In the genomic region with DNA sequence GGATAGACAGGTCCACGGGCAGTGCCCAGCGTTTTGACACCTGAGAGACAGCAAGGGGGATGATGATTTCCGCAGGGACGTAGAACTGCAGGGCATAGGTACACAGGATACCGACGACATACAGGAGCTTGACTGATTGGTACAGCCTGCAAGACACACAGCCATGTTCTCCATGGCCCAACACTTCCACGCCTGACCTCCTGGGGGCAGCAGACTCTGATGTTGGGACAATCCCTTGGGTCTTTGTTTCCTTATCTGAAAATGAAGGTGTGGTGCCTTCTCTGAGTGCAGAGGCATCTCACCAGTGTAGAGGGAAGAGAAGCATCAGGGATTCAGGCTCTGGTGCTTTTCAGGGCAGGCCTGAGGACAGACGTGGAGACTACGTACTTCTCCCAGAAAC, we compare ENCODE assay signal across 8 mouse cellular contexts. TPM values are rescaled to one million over a fixed set of nuclear protein-coding genes. Genes with fewer than 3 reads are reported as not detected.
DNase-seq lines count a peak whose midpoint lies in the region; ATAC-seq and TF ChIP-seq lines count a peak whose summit lies in the region.

No protein-coding gene starts in this region.

- peak; percentile 51 to 59 for DNase-seq in cerebellum, adult 18-20 months
- no peak for DNase-seq in cerebellum, adult 11 months
- DNase-seq in urinary bladder, postnatal 14 days (ENCODE audit: low spot score), result peak; percentile 47
- DNase-seq in urinary bladder, adult 2 months (ENCODE audit: low spot score), result no peak
- peak; percentile 55 for DNase-seq in embryonic facial prominence, embryonic 10.5 days (ENCODE audit: low spot score)
- DNase-seq in layer of hippocampus, postnatal 36 days, result peak; percentile 37 to 57
- DNase-seq in lung, postnatal 4 days, result peak; percentile 57 to 64
- DNase-seq in stomach, postnatal 0 days (ENCODE audit: low spot score), result peak; percentile 72

- H3K4me2 ChIP-seq in stomach, postnatal 0 days (replicated peaks; ENCODE audit: low read depth), result no peak overlapping the region

- H3K9ac ChIP-seq in stomach, postnatal 0 days (ENCODE audit: low read length), result no peak overlapping the region

- TF ChIP-seq EP300 in stomach, postnatal 0 days (optimal IDR thresholded peaks at IDR 0.05), result no peak

- no peaks in the 10 kb centered on the region for H3K9me3 ChIP-seq in embryonic facial prominence, embryonic 10.5 days
- H3K9me3 ChIP-seq in stomach, postnatal 0 days (ENCODE audit: control insufficient read depth, low read length), result no peaks in the 10 kb centered on the region

- H3K27me3 ChIP-seq in embryonic facial prominence, embryonic 10.5 days (replicated peaks; ENCODE audit: low read depth, poor library complexity, severe bottlenecking), result no peaks in the 10 kb centered on the region
- H3K27me3 ChIP-seq in stomach, postnatal 0 days (ENCODE audit: control insufficient read depth, insufficient read depth, low read length), result no peaks in the 10 kb centered on the region

- WGBS in embryonic facial prominence, embryonic 10.5 days, result 49% methylated on average over 9 of the region's 9 CpGs
- 45% methylated on average over 9 of the region's 9 CpGs for WGBS in stomach, postnatal 0 days

- no peaks in the 10 kb centered on the region for H3K4me1 ChIP-seq in embryonic facial prominence, embryonic 10.5 days
- H3K4me1 ChIP-seq in stomach, postnatal 0 days (replicated peaks; ENCODE audit: control insufficient read depth, insufficient read depth), result no peaks in the 10 kb centered on the region

- no peaks in the 10 kb centered on the region for H3K36me3 ChIP-seq in embryonic facial prominence, embryonic 10.5 days (replicated peaks)
- H3K36me3 ChIP-seq in stomach, postnatal 0 days (ENCODE audit: control insufficient read depth, insufficient read depth, low read length), result no peaks in the 10 kb centered on the region

- peak; percentile 80 for TF ChIP-seq CTCF in stomach, postnatal 0 days (IDR thresholded peaks at IDR 0.05; ENCODE audit: low read depth)

- H3K4me3 ChIP-seq in embryonic facial prominence, embryonic 10.5 days, result no peak overlapping the region
- H3K4me3 ChIP-seq in stomach, postnatal 0 days (ENCODE audit: low read depth, low read length), result no peak overlapping the region

- ATAC-seq in stomach, postnatal 0 days (ENCODE audit: low FRiP score, low TSS enrichment), result peak; percentile 50; the same call in 1 of the 2 replicates

- H3K27ac ChIP-seq in embryonic facial prominence, embryonic 10.5 days (replicated peaks), result no peak overlapping the region
- H3K27ac ChIP-seq in stomach, postnatal 0 days (replicated peaks), result no peak overlapping the region

RNA-seq across cellular contexts. Expression of gene Slc36a3, which starts 11.2 kb away (rescaled TPM):
- 0.06 TPM in 1 of 2 replicates, not detected in the other for polyA plus RNA-seq in urinary bladder, adult 2 months (2012; rRNA removed)
- polyA plus RNA-seq in embryonic facial prominence, embryonic 10.5 days (2016; fragmentation: Nextera tagmentation; extraction: Ambion mirVana), result not detected in 2 replicates
- total RNA-seq in layer of hippocampus, postnatal 36 days (2021), result not detected
- polyA plus RNA-seq in stomach, postnatal 0 days (2015; fragmentation: Nextera tagmentation; extraction: Ambion mirVana), result 0.06 and 0.11 TPM in 2 replicates

RNA-seq across cellular contexts. Expression of gene Slc36a2, which starts 22.2 kb away (rescaled TPM):
- 3.1 and 4.5 TPM in 2 replicates for polyA plus RNA-seq in urinary bladder, adult 2 months (2012; rRNA removed)
- polyA plus RNA-seq in embryonic facial prominence, embryonic 10.5 days (2016; fragmentation: Nextera tagmentation; extraction: Ambion mirVana), result 0.50 and 0.96 TPM in 2 replicates
- total RNA-seq in layer of hippocampus, postnatal 36 days (2021), result under 1 TPM in 1 of 2 experiments, not detected in 1; 0.15 TPM
- polyA plus RNA-seq in stomach, postnatal 0 days (2015; fragmentation: Nextera tagmentation; extraction: Ambion mirVana), result 0.10 and 0.22 TPM in 2 replicates

RNA-seq across cellular contexts. Expression of gene Slc36a1, which starts 41.5 kb away (rescaled TPM):
- 14.0 and 17.3 TPM in 2 replicates for polyA plus RNA-seq in urinary bladder, adult 2 months (2012; rRNA removed)
- 1.3 and 1.6 TPM in 2 replicates for polyA plus RNA-seq in embryonic facial prominence, embryonic 10.5 days (2016; fragmentation: Nextera tagmentation; extraction: Ambion mirVana)
- total RNA-seq in layer of hippocampus, postnatal 36 days (2021), result 10 to 100 TPM; 52.9 to 56.8 TPM
- polyA plus RNA-seq in stomach, postnatal 0 days (2015; fragmentation: Nextera tagmentation; extraction: Ambion mirVana), result 0.93 and 0.97 TPM in 2 replicates

Comparison
In these comparisons a context has a peak if more than half of its experiments do, and no peak if none do; other contexts are left out.
1. DNase-seq: peak in cerebellum, adult 18-20 months (2 of 2), urinary bladder, postnatal 14 days (single experiment), embryonic facial prominence, embryonic 10.5 days (single experiment), layer of hippocampus, postnatal 36 days (2 of 2), lung, postnatal 4 days (2 of 2) and stomach, postnatal 0 days (single experiment); none in cerebellum, adult 11 months (single experiment) and urinary bladder, adult 2 months (single experiment).